Mouse (Mus musculus): ENCODE measurements around the gene 2310034G01Rik.

- TF ChIP-seq CTCF (IDR thresholded peaks at IDR 0.05; ENCODE audit: low read depth, low read length), result no peak
- TF ChIP-seq TAL1 (conservative IDR thresholded peaks at IDR 0.05; ENCODE audit: low read depth, low read length), result no peak
These were observed 25.2 kb downstream of the 2310034G01Rik start for GRCm38 (mm10) chr19:46324918-46325317.
